Mouse (Mus musculus): ENCODE data around the gene Ebf1. TPM values are rescaled to one million over a fixed set of nuclear protein-coding genes. Genes with fewer than 3 reads are reported as not detected.

Gene Ebf1
- polyA plus RNA-seq, 1 experiment from 2014 or later, result 65.0 TPM

- ATAC-seq (ENCODE audit: insufficient number of reproducible peaks, low FRiP score, low TSS enrichment, low read depth), result no peak
- H3K27me3 ChIP-seq, result peaks cover 27% of the 10 kb centered on the region
- H3K4me1 ChIP-seq, result peaks cover 27% of the 10 kb centered on the region
- H3K9me3 ChIP-seq, result no peaks in the 10 kb centered on the region
- H3K4me2 ChIP-seq, result no peak overlapping the region
- no peak overlapping the region for H3K9ac ChIP-seq
- no peaks in the 10 kb centered on the region for H3K36me3 ChIP-seq
- no peak overlapping the region for H3K4me3 ChIP-seq
- no peak overlapping the region for H3K27ac ChIP-seq
- 74% methylated on average over 11 of the region's 11 CpGs for WGBS
These were observed 8.5 kb upstream of the Ebf1 start for GRCm38 (mm10) chr11:44608646-44609045.

GRCm38 (mm10) chr11:44610971-44611781 lies 5.9 kb upstream of the Ebf1 start:
- Histone ChIP-seq H3K4me3 (peak overlapping the region; percentile 36), H3K4me1 (peaks cover 33% of the 10 kb centered on the region), H3K27ac (peak overlapping the region; percentile 57), H3K9me3 (no peaks in the 10 kb centered on the region), H3K36me3 (no peaks in the 10 kb centered on the region), H3K9ac (no peak overlapping the region), H3K4me2 (peak overlapping the region; percentile 73), H3K27me3 (peaks cover 41% of the 10 kb centered on the region)
- WGBS, result under 1% methylated on average over 45 of the region's 45 CpGs
- ATAC-seq (ENCODE audit: insufficient number of reproducible peaks, low FRiP score, low TSS enrichment, low read depth), result 0 out of 2 replicates have a peak, but pooled peaks have one; percentile 54

GRCm38 (mm10) chr11:44612156-44612555 lies 5.0 kb upstream of the Ebf1 start:
- Histone ChIP-seq H3K36me3 (no peaks in the 10 kb centered on the region), H3K27me3 (peaks cover 41% of the 10 kb centered on the region), H3K9me3 (no peaks in the 10 kb centered on the region), H3K9ac (no peak overlapping the region), H3K27ac (no peak overlapping the region), H3K4me2 (peak overlapping the region; percentile 50; the same call in 1 of the 2 replicates), H3K4me1 (peaks cover 39% of the 10 kb centered on the region), H3K4me3 (no peak overlapping the region)
- 11% methylated on average over 10 of the region's 10 CpGs for WGBS
- ATAC-seq (ENCODE audit: insufficient number of reproducible peaks, low FRiP score, low TSS enrichment, low read depth), result no peak

- Histone ChIP-seq H3K4me2 (peak overlapping the region; percentile 50), H3K27me3 (peaks cover 41% of the 10 kb centered on the region), H3K9me3 (no peaks in the 10 kb centered on the region), H3K36me3 (no peaks in the 10 kb centered on the region), H3K27ac (no peak overlapping the region), H3K9ac (no peak overlapping the region), H3K4me1 (peaks cover 39% of the 10 kb centered on the region), H3K4me3 (peak overlapping the region; percentile 26)
- ATAC-seq (ENCODE audit: insufficient number of reproducible peaks, low FRiP score, low TSS enrichment, low read depth), result no peak
- WGBS, result 7% methylated on average over 38 of the region's 38 CpGs
These were observed 4.3 kb upstream of the Ebf1 start for GRCm38 (mm10) chr11:44612681-44613410.

GRCm38 (mm10) chr11:44613411-44614180 lies 3.5 kb upstream of the Ebf1 start:
- Histone ChIP-seq H3K36me3 (no peaks in the 10 kb centered on the region), H3K4me1 (peaks cover 39% of the 10 kb centered on the region), H3K4me3 (peak overlapping the region; percentile 26), H3K27me3 (peaks cover 41% of the 10 kb centered on the region), H3K9ac (no peak overlapping the region), H3K4me2 (peak overlapping the region; percentile 50), H3K27ac (no peak overlapping the region), H3K9me3 (no peaks in the 10 kb centered on the region)
- 11% methylated on average over 14 of the region's 14 CpGs for WGBS
- no peak for ATAC-seq (ENCODE audit: insufficient number of reproducible peaks, low FRiP score, low TSS enrichment, low read depth)

GRCm38 (mm10) chr11:44616078-44616787 lies 884 bp upstream of the Ebf1 start:
- Histone ChIP-seq H3K4me3 (peak overlapping the region; percentile 64), H3K9me3 (no peaks in the 10 kb centered on the region), H3K27ac (peak overlapping the region; percentile 87), H3K4me2 (peak overlapping the region; percentile 72), H3K9ac (peak overlapping the region; percentile 44), H3K27me3 (peaks cover 47% of the 10 kb centered on the region), H3K36me3 (no peaks in the 10 kb centered on the region), H3K4me1 (peaks cover 50% of the 10 kb centered on the region)
- no peak for ATAC-seq (ENCODE audit: insufficient number of reproducible peaks, low FRiP score, low TSS enrichment, low read depth)
- WGBS, result 9% methylated on average over 18 of the region's 18 CpGs

GRCm38 (mm10) chr11:44617734-44618586 lies 843 bp downstream of the Ebf1 start:
- Histone ChIP-seq H3K4me3 (peak overlapping the region; percentile 64), H3K4me2 (peak overlapping the region; percentile 72), H3K36me3 (no peaks in the 10 kb centered on the region), H3K4me1 (peaks cover 44% of the 10 kb centered on the region), H3K9me3 (no peaks in the 10 kb centered on the region), H3K9ac (peak overlapping the region; percentile 76), H3K27me3 (peaks cover 31% of the 10 kb centered on the region), H3K27ac (peak overlapping the region; percentile 94)
- whole genome bisulfite sequencing, result under 1% methylated on average over 39 of the region's 55 CpGs
- ATAC-seq (ENCODE audit: insufficient number of reproducible peaks, low FRiP score, low TSS enrichment, low read depth), result no peak

- H3K36me3 ChIP-seq, result no peaks in the 10 kb centered on the region
- peaks cover 33% of the 10 kb centered on the region for H3K4me1 ChIP-seq
- peak overlapping the region; percentile 72 for H3K4me2 ChIP-seq
- 5% methylated on average over 15 of the region's 15 CpGs for whole genome bisulfite sequencing
- H3K27ac ChIP-seq, result peak overlapping the region; percentile 84
- H3K27me3 ChIP-seq, result peaks cover 21% of the 10 kb centered on the region
- ATAC-seq (ENCODE audit: insufficient number of reproducible peaks, low FRiP score, low TSS enrichment, low read depth), result no peak
- H3K4me3 ChIP-seq, result peak overlapping the region; percentile 64
- peak overlapping the region; percentile 56 for H3K9ac ChIP-seq
- no peaks in the 10 kb centered on the region for H3K9me3 ChIP-seq
These were observed 2.2 kb downstream of the Ebf1 start for GRCm38 (mm10) chr11:44619131-44619886.

GRCm38 (mm10) chr11:44619887-44620693 lies 3.0 kb downstream of the Ebf1 start:
- Histone ChIP-seq H3K4me3 (peak overlapping the region; percentile 64), H3K4me1 (peaks cover 33% of the 10 kb centered on the region), H3K9me3 (no peaks in the 10 kb centered on the region), H3K4me2 (peak overlapping the region; percentile 72), H3K9ac (peak overlapping the region; percentile 56), H3K27ac (peak overlapping the region; percentile 84), H3K36me3 (no peaks in the 10 kb centered on the region), H3K27me3 (peaks cover 18% of the 10 kb centered on the region)
- ATAC-seq (ENCODE audit: insufficient number of reproducible peaks, low FRiP score, low TSS enrichment, low read depth), result no peak
- 3% methylated on average over 41 of the region's 41 CpGs for WGBS
